Mouse (Mus musculus): ENCODE data around the gene Tmem8b.
A peak's percentile ranks its signal among the peaks of the same experiment; 100 is the strongest.

The Tmem8b gene

GRCm38 (mm10) chr4:43668782-43669427 is at the start of gene Tmem8b, which contains the start of gene Fam221b:
TSS of gene Tmem8b (plus strand) at chr4:43668971.
TSS of gene Fam221b (minus strand) at chr4:43669145.
- peak; percentile 93 for DNase-seq (ENCODE audit: low read depth, low spot score)

- no peak for DNase-seq (ENCODE audit: low read depth, low spot score)
Measured at GRCm38 (mm10) chr4:43620146-43620778, 48.5 kb upstream of the Tmem8b start.

DNA sequence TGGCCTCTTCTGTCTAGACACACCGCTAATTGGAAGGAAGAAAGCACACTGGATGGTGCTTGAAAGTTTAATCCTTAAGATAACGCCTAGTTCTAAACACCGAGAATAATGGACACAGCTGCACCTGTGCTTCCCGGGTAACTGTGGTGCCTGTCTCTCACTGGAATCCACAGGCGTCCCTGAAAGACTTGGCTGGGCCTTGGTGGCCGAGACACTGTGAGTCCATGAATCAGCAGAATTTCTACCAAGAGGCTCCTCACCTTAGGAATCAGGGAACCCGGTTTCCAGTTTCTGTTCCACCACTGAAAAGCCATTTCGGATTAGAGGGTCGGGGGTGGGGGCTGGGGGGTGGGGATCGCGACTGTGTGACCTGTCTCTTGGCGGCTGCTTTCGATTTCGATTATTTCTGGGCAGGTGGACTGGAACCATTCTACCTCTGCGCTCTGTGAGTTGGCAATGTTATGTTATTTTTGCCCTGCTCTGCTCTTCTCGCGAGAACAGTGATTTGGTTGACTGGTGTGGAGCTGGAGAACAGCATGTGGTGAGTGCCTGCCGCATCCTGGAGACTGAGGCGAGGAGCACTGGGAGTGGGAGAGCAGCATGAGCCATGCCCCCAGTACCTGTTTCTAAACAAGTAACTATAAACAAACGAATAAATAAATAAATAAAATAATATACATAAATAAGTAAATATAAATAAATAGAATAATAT is 39.5 kb upstream of the Tmem8b start:
- DNase-seq (ENCODE audit: low read depth, low spot score) = no peak

GRCm38 (mm10) chr4:43630030-43630581 is 38.7 kb upstream of the Tmem8b start:
- peak; percentile 84 for DNase-seq (ENCODE audit: low read depth, low spot score)

- DNase-seq (ENCODE audit: low read depth, low spot score) = no peak
Measured at GRCm38 (mm10) chr4:43630671-43631045, 38.1 kb upstream of the Tmem8b start.

DNA sequence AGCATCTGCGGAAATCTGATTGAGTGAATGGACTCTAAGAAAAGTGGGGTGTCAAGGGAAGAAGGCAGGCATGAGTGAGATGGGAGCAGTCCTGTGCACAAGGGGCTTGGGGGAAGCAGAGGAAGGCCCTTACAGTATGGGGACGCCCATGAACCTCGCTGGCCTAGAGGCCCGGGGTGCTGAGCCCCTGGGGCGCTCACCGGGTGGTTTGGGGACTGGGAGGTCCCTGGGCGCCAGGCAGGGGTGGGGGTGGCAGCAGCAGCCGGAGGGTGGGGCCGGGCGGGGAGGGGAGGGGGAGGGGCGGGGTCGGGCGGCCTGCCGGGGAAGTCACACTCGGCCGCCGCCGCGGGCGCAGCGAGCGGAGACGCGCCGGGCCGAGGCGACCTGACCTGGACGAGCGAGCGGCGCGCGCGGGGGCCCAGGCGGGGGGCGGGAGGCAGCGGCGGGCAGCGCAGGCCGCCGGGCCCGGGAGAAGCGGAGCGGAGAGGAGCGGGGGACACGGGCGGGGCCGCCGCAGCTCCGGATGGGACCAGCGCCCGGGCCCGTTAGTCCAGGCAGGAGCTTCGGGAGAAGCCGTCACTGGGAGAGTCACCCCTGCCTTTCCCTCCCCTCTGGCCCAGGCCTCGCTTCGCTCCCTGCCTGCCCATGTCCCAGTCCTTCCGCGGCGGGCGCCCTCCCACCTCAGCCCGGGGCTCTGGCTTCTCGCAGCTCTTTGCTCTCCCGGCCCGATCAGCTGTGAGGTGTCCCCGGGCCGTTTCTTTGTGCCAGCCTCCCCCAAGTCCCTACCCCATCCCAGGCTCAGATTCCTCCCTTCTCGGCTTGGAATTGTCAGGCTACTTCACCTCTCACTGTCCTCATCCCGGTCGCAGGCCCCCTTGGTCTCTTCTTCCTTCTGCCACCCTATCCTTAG is 37.5 kb upstream of the Tmem8b start, which contains the start of gene Npr2:
Gene Npr2, plus strand, starts transcription at position 890 of the 910 bp plus-strand sequence.
- no peak for DNase-seq (ENCODE audit: low read depth, low spot score)

DNA sequence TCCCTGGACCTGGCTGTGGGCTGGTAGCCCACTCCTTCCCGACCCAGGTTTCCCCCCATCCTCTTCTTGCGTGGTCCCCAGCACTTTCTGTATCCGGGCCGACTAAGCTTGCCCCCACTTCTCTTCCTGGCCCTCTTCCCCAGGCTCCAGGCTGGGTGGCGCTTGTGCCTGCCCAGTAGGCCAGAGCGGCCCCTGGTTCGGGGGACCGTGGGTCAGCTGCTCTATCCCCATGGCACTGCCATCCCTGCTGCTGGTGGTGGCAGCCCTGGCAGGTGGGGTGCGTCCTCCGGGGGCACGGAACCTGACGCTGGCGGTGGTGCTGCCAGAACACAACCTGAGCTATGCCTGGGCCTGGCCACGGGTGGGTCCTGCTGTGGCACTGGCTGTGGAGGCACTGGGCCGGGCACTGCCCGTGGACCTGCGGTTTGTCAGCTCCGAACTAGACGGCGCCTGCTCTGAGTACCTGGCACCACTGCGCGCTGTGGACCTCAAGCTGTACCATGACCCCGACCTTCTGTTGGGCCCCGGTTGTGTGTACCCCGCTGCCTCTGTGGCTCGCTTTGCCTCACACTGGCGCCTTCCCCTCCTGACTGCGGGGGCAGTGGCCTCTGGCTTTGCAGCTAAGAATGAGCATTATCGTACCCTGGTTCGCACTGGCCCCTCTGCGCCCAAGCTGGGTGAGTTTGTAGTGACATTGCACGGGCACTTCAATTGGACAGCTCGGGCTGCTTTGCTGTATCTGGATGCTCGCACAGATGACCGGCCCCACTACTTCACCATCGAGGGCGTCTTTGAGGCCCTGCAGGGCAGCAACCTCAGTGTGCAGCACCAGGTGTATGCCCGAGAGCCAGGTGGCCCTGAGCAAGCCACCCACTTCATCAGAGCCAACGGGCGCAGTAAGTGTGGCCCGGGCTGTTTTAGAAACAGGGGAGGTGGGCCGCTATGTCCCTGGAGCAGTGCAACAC is 36.5 kb upstream of the Tmem8b start:
- no peak for DNase-seq (ENCODE audit: low read depth, low spot score)

GRCm38 (mm10) chr4:43633296-43633695 is 35.5 kb upstream of the Tmem8b start:
- DNase-seq (ENCODE audit: low read depth, low spot score) = no peak

DNA sequence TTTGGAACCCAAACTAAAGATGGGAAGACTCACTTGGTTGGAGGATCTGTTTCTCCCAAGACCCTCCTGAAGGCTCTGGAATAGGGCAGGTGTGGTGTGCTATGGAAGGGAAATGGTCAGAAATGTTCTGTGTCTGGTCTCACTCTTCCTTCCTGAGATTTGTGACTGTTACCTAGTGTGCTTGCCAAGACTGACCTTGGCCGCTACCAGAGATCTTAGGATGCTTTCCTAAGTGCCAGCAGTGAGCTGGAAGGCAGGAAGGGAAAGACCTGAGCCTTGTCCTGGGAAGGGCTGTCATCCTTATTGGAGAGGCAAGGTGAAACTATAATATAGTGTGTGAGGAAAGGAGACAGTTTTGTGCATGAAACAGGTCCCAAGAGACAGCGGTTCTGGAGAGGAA is 35.0 kb upstream of the Tmem8b start:
- no peak for DNase-seq (ENCODE audit: low read depth, low spot score)

DNA sequence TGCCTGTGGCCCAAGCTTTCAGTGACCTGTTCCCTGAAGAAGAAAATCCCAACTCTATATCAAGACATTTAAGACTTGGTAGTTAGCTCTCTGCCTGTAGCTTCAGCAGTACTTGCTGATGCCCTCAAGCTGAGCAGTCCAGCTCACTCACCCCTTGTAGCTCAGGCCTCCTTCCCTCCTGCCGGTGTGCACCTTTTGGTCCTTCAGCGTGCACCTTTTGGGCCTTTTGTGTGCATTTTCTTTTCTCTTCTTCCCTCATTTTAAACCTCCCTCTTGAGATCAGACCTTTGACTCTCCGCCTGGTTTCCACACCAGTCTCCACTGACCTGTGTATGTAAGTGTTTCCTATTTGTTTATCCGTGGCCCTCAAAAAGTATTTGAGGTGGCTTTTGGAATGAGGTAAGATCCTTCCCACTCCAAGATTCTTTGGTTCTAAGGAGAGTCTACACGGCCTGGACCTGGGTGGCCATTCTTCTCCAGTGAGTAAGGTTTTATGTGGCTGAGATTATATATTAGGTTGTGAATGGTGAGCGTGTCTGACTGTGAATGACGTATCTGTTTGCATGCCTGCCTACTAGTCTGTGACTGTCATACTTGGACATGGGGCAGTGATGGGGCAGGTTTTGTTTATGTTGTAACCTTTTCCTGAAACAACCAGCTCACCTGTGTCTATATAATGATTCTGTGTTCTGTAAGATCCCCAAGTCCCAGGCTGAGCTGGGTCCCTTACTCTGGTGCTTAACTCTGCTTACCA is 34.0 kb upstream of the Tmem8b start:
- no peak for DNase-seq (ENCODE audit: low read depth, low spot score)

DNA sequence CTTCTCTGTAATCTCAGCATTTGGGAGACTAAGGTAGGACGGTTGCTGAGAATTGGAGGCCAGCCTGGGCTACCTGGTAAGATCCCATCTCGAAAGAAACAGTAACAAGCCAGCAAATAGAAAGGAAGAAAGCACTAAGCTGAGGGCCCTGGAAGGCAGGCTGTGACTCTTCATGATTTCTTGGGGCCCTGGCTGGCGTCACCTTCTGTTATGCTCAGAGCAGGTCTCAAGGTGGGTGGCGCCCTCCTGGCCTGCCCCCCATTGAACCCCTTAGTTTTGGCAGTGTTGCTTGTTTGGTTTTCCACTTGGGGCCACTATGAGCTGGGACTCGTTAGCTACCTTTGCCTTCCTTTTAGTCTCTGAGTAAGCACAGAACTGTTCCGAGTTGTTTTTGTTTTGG is 32.0 kb upstream of the Tmem8b start:
- no peak for DNase-seq (ENCODE audit: low read depth, low spot score)

GRCm38 (mm10) chr4:43640076-43640475 is 28.7 kb upstream of the Tmem8b start:
- DNase-seq (ENCODE audit: low read depth, low spot score) = no peak

GRCm38 (mm10) chr4:43640491-43640890 is 28.3 kb upstream of the Tmem8b start:
- no peak for DNase-seq (ENCODE audit: low read depth, low spot score)

- no peak for DNase-seq (ENCODE audit: low read depth, low spot score)
Measured at GRCm38 (mm10) chr4:43649783-43650182, 19.0 kb upstream of the Tmem8b start.

DNA sequence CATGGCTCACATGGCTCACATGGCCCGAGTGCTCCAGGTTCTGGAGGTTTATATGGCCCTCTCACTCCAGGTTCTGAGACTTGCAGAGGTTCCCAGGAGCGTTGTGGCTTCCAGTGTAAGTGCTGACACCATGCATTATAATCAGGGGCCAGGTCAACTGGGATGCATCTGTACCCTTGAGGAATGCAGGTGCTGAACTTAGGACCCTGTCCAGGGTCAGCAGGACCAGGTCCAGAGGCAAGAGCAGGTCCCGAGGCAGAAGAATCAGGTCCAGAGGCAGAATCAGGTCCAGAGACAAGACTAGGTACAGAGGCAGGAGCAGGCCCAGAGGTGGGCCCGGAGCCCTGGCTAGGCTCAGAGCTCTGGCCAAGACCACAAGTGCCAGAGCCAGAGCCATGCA is 16.0 kb upstream of the Tmem8b start:
- DNase-seq (ENCODE audit: low read depth, low spot score) = no peak

- peak; percentile 46 for DNase-seq (ENCODE audit: low read depth, low spot score)
Measured at GRCm38 (mm10) chr4:43653161-43654015, 15.4 kb upstream of the Tmem8b start, which contains the start of gene Spag8. TSS of gene Spag8 (minus strand) at chr4:43653594.

DNA sequence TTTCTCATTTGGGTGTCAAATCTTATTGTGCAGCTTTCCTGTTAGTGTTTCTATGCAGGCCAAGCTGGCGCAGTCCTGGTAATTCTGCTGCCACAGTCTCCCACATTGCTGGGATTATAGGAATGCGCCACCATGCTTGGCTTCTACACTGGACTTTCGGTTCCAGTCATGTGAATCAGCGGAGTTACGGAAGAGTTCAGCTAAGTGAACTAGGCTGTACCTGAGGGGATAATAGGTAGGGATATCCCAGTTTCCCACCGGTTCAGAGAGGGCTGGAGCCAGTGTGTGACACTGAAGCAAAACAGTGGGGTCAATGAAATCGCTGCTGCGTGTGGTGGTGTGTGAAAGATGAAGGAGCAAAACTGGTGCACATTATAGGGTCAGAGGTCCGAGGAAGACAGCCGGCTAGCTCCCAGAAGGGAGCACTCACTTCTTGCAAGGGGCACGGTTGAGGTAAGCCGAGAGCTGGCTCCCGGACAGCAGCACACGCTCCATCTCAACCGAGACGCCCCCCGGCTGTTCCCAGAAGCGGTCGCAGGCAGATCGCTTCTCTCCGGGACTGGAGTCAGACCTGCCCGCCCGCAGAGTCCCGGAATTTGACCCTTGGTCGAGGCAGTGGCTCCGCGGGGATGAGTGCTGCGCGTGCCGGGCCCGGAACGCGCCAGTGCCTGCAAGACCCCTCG is 13.0 kb upstream of the Tmem8b start:
- no peak for DNase-seq (ENCODE audit: low read depth, low spot score)

Measured in CD4-positive, CD25-positive, alpha-beta regulatory T cell, adult 2 months (primary cell).